Mouse (Mus musculus): ENCODE measurements around the gene Prlr.

- TF ChIP-seq EP300 (IDR thresholded peaks at IDR 0.05; ENCODE audit: low read depth), result no peak
- no peak for TF ChIP-seq CTCF (IDR thresholded peaks at IDR 0.05; ENCODE audit: low read depth)
These were observed at the start of gene Prlr for GRCm38 (mm10) chr15:10177083-10177482.

Data from heart, postnatal 0 days (tissue).